In genomic region chr5:75650566-75650965, GRCm38 (mm10) we compare ENCODE assay signal across 21 mouse cellular contexts.
DNase-seq lines count a peak whose midpoint lies in the region; ATAC-seq and TF ChIP-seq lines count a peak whose summit lies in the region.
"Had no signal": no experiment of that assay in that cellular context is flagged by ENCODE, and none has a peak within 500 bp of the region (broad histone marks: within the 10 kb centered on the region; RNA-seq: fewer than 3 reads in every experiment).

No protein-coding gene starts in this region.

- no peak overlapping the region for H3K9ac ChIP-seq in forebrain, embryonic 16.5 days (replicated peaks; ENCODE audit: low read depth, low read length)
- H3K9ac ChIP-seq in hindbrain, embryonic 11.5 days (ENCODE audit: low read depth, low read length): no peak overlapping the region
- no peak overlapping the region for H3K9ac ChIP-seq in hindbrain, embryonic 13.5 days
- H3K9ac ChIP-seq in midbrain, embryonic 16.5 days (ENCODE audit: low read depth, low read length): no peak overlapping the region
- H3K9ac ChIP-seq: limb, embryonic 12.5 days; liver, embryonic 15.5 days; lung, embryonic 15.5 days had no signal

- no peak overlapping the region for H3K4me3 ChIP-seq in forebrain, embryonic 10.5 days
- no peak overlapping the region for H3K4me3 ChIP-seq in forebrain, embryonic 16.5 days (replicated peaks; ENCODE audit: low read length)
- no peak overlapping the region for H3K4me3 ChIP-seq in hindbrain, embryonic 11.5 days (ENCODE audit: low read depth, low read length)
- H3K4me3 ChIP-seq in hindbrain, embryonic 13.5 days: no peak overlapping the region
- no peak overlapping the region for H3K4me3 ChIP-seq in midbrain, embryonic 10.5 days
- no peak overlapping the region for H3K4me3 ChIP-seq in midbrain, embryonic 16.5 days (ENCODE audit: low read depth, low read length)
- H3K4me3 ChIP-seq: heart, embryonic 10.5 days; layer of hippocampus, adult 2 months; left cerebral cortex, adult 2 months; limb, embryonic 12.5 days; liver, embryonic 15.5 days; lung, embryonic 15.5 days had no signal

- peak overlapping the region; percentile 48; the same call in 1 of the 2 replicates for H3K27ac ChIP-seq in forebrain, embryonic 10.5 days
- no peak overlapping the region for H3K27ac ChIP-seq in forebrain, embryonic 16.5 days (ENCODE audit: low read length)
- 0 out of 2 replicates have a peak overlapping the region, but pooled peaks have one; percentile 7 for H3K27ac ChIP-seq in hindbrain, embryonic 11.5 days (ENCODE audit: low read depth, low read length)
- no peak overlapping the region for H3K27ac ChIP-seq in hindbrain, embryonic 13.5 days
- peak overlapping the region; percentile 30; the same call in 1 of the 2 replicates for H3K27ac ChIP-seq in midbrain, embryonic 10.5 days (replicated peaks)
- H3K27ac ChIP-seq in midbrain, embryonic 16.5 days (ENCODE audit: low read length): no peak overlapping the region
- H3K27ac ChIP-seq: heart, embryonic 10.5 days; layer of hippocampus, adult 2 months; left cerebral cortex, adult 2 months; limb, embryonic 12.5 days; liver, embryonic 15.5 days; lung, embryonic 15.5 days had no signal

- no peak for TF ChIP-seq CTCF in brain, embryonic 14.5 days (IDR thresholded peaks at IDR 0.05; ENCODE audit: borderline replicate concordance, extremely low read depth, insufficient read depth, insufficient read length)

- peaks cover 9% of the 10 kb centered on the region for H3K4me1 ChIP-seq in forebrain, embryonic 10.5 days
- H3K4me1 ChIP-seq in forebrain, embryonic 16.5 days (replicated peaks; ENCODE audit: control insufficient read depth, insufficient read depth, low read length): no peaks in the 10 kb centered on the region
- H3K4me1 ChIP-seq in hindbrain, embryonic 11.5 days (replicated peaks; ENCODE audit: control insufficient read depth, insufficient read depth, low read length): no peaks in the 10 kb centered on the region
- no peaks in the 10 kb centered on the region; the same call in 1 of the 2 replicates for H3K4me1 ChIP-seq in hindbrain, embryonic 13.5 days (replicated peaks)
- H3K4me1 ChIP-seq in midbrain, embryonic 10.5 days: peaks cover 9% of the 10 kb centered on the region; the same call in 1 of the 2 replicates
- H3K4me1 ChIP-seq in midbrain, embryonic 16.5 days (ENCODE audit: control insufficient read depth, insufficient read depth, low read length): peaks cover 2% of the 10 kb centered on the region; the same call in 1 of the 2 replicates
- H3K4me1 ChIP-seq: limb, embryonic 12.5 days; liver, embryonic 15.5 days; lung, embryonic 15.5 days had no signal

- no peak for DNase-seq in forebrain, embryonic 10.5 days (ENCODE audit: extremely low spot score, low spot score)
- no peak for DNase-seq in hindbrain, embryonic 11.5 days (ENCODE audit: low spot score)
- DNase-seq in midbrain, embryonic 10.5 days (ENCODE audit: low spot score): no peak
- peak; percentile 47 for DNase-seq in brain, embryonic 14.5 days (ENCODE audit: low read depth)
- DNase-seq: adrenal gland, postnatal 25 days; cerebellum, adult 2 months; cerebellum, postnatal 14 days; gastrocnemius, postnatal 14 days; heart, postnatal 36 days; lung, postnatal 36 days had no signal

- ATAC-seq in forebrain, embryonic 16.5 days: no peak
- peak; percentile 51 for ATAC-seq in hindbrain, embryonic 11.5 days (ENCODE audit: low FRiP score)
- ATAC-seq in hindbrain, embryonic 13.5 days (ENCODE audit: low FRiP score): no peak
- ATAC-seq in midbrain, embryonic 16.5 days: no peak
- ATAC-seq: intestine, embryonic 16.5 days; Patski had no signal

- no peaks in the 10 kb centered on the region; the same call in 1 of the 2 replicates for H3K9me3 ChIP-seq in forebrain, embryonic 10.5 days
- H3K9me3 ChIP-seq in forebrain, embryonic 16.5 days (ENCODE audit: control insufficient read depth, low read length): no peaks in the 10 kb centered on the region
- no peaks in the 10 kb centered on the region for H3K9me3 ChIP-seq in hindbrain, embryonic 11.5 days (ENCODE audit: control insufficient read depth, low read length)
- no peaks in the 10 kb centered on the region for H3K9me3 ChIP-seq in hindbrain, embryonic 13.5 days
- no peaks in the 10 kb centered on the region for H3K9me3 ChIP-seq in midbrain, embryonic 10.5 days (replicated peaks)
- H3K9me3 ChIP-seq in midbrain, embryonic 16.5 days (replicated peaks; ENCODE audit: control insufficient read depth, low read length, poor library complexity, severe bottlenecking): no peaks in the 10 kb centered on the region
- H3K9me3 ChIP-seq: heart, embryonic 10.5 days; limb, embryonic 12.5 days; liver, embryonic 15.5 days; lung, embryonic 15.5 days had no signal

- peaks cover 63% of the 10 kb centered on the region for H3K36me3 ChIP-seq in forebrain, embryonic 10.5 days (replicated peaks)
- H3K36me3 ChIP-seq in forebrain, embryonic 16.5 days (ENCODE audit: control insufficient read depth, insufficient read depth): 0 out of 2 replicates have a peak, but pooled peaks cover 2% of the 10 kb centered on the region
- no peaks in the 10 kb centered on the region for H3K36me3 ChIP-seq in hindbrain, embryonic 11.5 days (ENCODE audit: control insufficient read depth, insufficient read depth, low read length)
- peaks cover 66% of the 10 kb centered on the region for H3K36me3 ChIP-seq in hindbrain, embryonic 13.5 days
- H3K36me3 ChIP-seq in midbrain, embryonic 10.5 days: peaks cover 63% of the 10 kb centered on the region
- peaks cover 24% of the 10 kb centered on the region for H3K36me3 ChIP-seq in midbrain, embryonic 16.5 days (ENCODE audit: control insufficient read depth, insufficient read depth, low read length)
- H3K36me3 ChIP-seq: lung, embryonic 15.5 days had no signal

- H3K27me3 ChIP-seq in forebrain, embryonic 10.5 days (ENCODE audit: poor library complexity, severe bottlenecking): no peaks in the 10 kb centered on the region
- H3K27me3 ChIP-seq in forebrain, embryonic 16.5 days (replicated peaks; ENCODE audit: control insufficient read depth, insufficient read depth, low read length): no peaks in the 10 kb centered on the region
- no peaks in the 10 kb centered on the region for H3K27me3 ChIP-seq in hindbrain, embryonic 11.5 days (ENCODE audit: control insufficient read depth, insufficient read depth, low read length)
- H3K27me3 ChIP-seq in hindbrain, embryonic 13.5 days: no peaks in the 10 kb centered on the region
- no peaks in the 10 kb centered on the region for H3K27me3 ChIP-seq in midbrain, embryonic 10.5 days (ENCODE audit: low read depth, poor library complexity, severe bottlenecking)
- no peaks in the 10 kb centered on the region for H3K27me3 ChIP-seq in midbrain, embryonic 16.5 days (ENCODE audit: control insufficient read depth, insufficient read depth, low read depth, low read length)
- H3K27me3 ChIP-seq: limb, embryonic 12.5 days; liver, embryonic 15.5 days; lung, embryonic 15.5 days; Patski had no signal

- H3K4me2 ChIP-seq in forebrain, embryonic 16.5 days (ENCODE audit: low read length): no peak overlapping the region
- no peak overlapping the region for H3K4me2 ChIP-seq in hindbrain, embryonic 11.5 days (replicated peaks; ENCODE audit: low read depth, low read length)
- H3K4me2 ChIP-seq in hindbrain, embryonic 13.5 days: no peak overlapping the region
- no peak overlapping the region for H3K4me2 ChIP-seq in midbrain, embryonic 16.5 days (ENCODE audit: low read length)
- H3K4me2 ChIP-seq: limb, embryonic 12.5 days; liver, embryonic 15.5 days; lung, embryonic 15.5 days had no signal

- no peak for TF ChIP-seq POLR2A in brain, embryonic 14.5 days (IDR thresholded peaks at IDR 0.05; ENCODE audit: borderline replicate concordance, extremely low read depth, insufficient read depth, insufficient read length, poor library complexity, severe bottlenecking)

- WGBS in forebrain, embryonic 10.5 days: 86% methylated on average over 8 of the region's 8 CpGs
- 29% methylated on average over 8 of the region's 8 CpGs for WGBS in forebrain, embryonic 16.5 days
- 64% methylated on average over 8 of the region's 8 CpGs for WGBS in hindbrain, embryonic 11.5 days
- WGBS in hindbrain, embryonic 13.5 days: 49% methylated on average over 8 of the region's 8 CpGs
- 85% methylated on average over 8 of the region's 8 CpGs for WGBS in midbrain, embryonic 10.5 days
- 47% methylated on average over 8 of the region's 8 CpGs for WGBS in midbrain, embryonic 16.5 days

Comparison
In these comparisons a context has a peak if more than half of its experiments do, and no peak if none do; other contexts are left out.
1. H3K27ac ChIP-seq: peak in forebrain, embryonic 10.5 days (single experiment), hindbrain, embryonic 11.5 days (single experiment) and midbrain, embryonic 10.5 days (single experiment); none in forebrain, embryonic 16.5 days (single experiment), hindbrain, embryonic 13.5 days (single experiment) and midbrain, embryonic 16.5 days (single experiment).